Mouse (Mus musculus) urinary bladder, postnatal 0 days (tissue): Measurements from ENCODE around the gene Abcg2. TPM values are rescaled to one million over a fixed set of nuclear protein-coding genes. Genes with fewer than 3 reads are reported as not detected.

Experiments used
- polyA plus RNA-seq: library from polyadenylated mRNA; unstranded; fragments of >200 nt; fragmentation: Nextera tagmentation; extraction: Ambion mirVana; gene quantifications from 2 replicates; pipeline ENCODE4 v1.2.1, GENCODE M21; 2015

The Abcg2 gene
- polyA plus RNA-seq, result 27.8 and 30.6 TPM in 2 replicates

DNA sequence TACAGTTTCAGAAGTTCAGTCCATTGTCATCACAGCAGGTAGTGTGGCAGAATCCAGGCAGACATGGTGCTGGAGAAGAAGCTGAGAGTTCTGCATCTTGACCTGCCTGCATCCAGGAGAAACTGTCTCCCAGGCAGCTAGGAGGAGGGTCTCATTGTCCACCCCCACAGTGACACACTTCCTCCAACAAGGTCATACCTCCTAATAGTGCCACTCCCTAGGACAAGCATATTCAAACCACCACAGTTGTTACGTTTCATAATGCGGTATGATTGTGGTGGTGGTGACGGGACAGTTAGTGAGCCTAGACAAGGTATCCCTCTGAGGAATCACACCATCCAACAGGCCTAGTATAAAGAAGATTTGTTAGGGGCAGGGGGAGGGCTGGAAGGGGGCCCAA, at the start of gene Abcg2:
Gene Abcg2 (plus strand): TSS at position 301 of the 400 bp plus-strand sequence.

Other genes starting within 250 kb of the Abcg2 start
- gene Vmn1r30, start 141.1 kb upstream of the Abcg2 start, polyA plus RNA-seq, result not detected in 2 replicates
- gene Vmn1r31, start 109.2 kb upstream of the Abcg2 start, polyA plus RNA-seq, result not detected in 2 replicates
- 3.7 and 4.1 TPM in 2 replicates for gene Herc3, start 246.9 kb downstream of the Abcg2 start, polyA plus RNA-seq